Mouse (Mus musculus): Measurements from ENCODE around the gene Prl2c1. TPM values are rescaled to one million over a fixed set of nuclear protein-coding genes. Genes with fewer than 3 reads are reported as not detected.
"Not testable (repeated sequence)": the region's sequence is repeated elsewhere in the genome, so short reads cannot be mapped to it uniquely, and the experiment has no call there.

Gene Prl2c1
- not detected in 2 replicates for polyA plus RNA-seq (2015; fragmentation: Nextera tagmentation; extraction: Ambion mirVana)

GRCm38 (mm10) chr13:27849042-27849441, at the start of gene Prl2c1:
Gene Prl2c1 (plus strand): TSS chr13:27849342.
- ATAC-seq (ENCODE audit: insufficient read depth, low FRiP score, low read depth) = no peak
- Histone ChIP-seq H3K9ac (no peak within 1 kb of the TSS), H3K9me3 (no peaks in the 10 kb centered on the region), H3K36me3 (no peaks in the 10 kb centered on the region), H3K4me1 (no peaks in the 10 kb centered on the region), H3K27ac (no peak within 1 kb of the TSS), H3K27me3 (replicated peaks) (no peaks in the 10 kb centered on the region), H3K4me3 (replicated peaks) (no peak within 1 kb of the TSS), H3K4me2 (no peak within 1 kb of the TSS)
- 89% methylated on average over 3 of the region's 3 CpGs for WGBS

GRCm38 (mm10) chr13:27801354-27801753, 47.8 kb upstream of the Prl2c1 start, which contains the start of gene Prl2a1:
Gene Prl2a1 (plus strand): TSS chr13:27801654.
- Histone ChIP-seq H3K4me1 (no peaks in the 10 kb centered on the region), H3K36me3 (no peaks in the 10 kb centered on the region), H3K27ac (no peak within 1 kb of the TSS), H3K27me3 (replicated peaks) (no peaks in the 10 kb centered on the region), H3K9ac (no peak within 1 kb of the TSS), H3K4me2 (no peak within 1 kb of the TSS), H3K9me3 (no peaks in the 10 kb centered on the region), H3K4me3 (replicated peaks) (no peak within 1 kb of the TSS)
- 89% methylated on average over 1 of the region's 1 CpGs for WGBS
- no peak for ATAC-seq (ENCODE audit: insufficient read depth, low FRiP score, low read depth)

GRCm38 (mm10) chr13:27802765-27803164, 46.4 kb upstream of the Prl2c1 start:
- Histone ChIP-seq H3K4me1 (no peaks in the 10 kb centered on the region), H3K9me3 (no peaks in the 10 kb centered on the region), H3K4me3 (replicated peaks) (no peak overlapping the region), H3K27me3 (replicated peaks) (no peaks in the 10 kb centered on the region), H3K4me2 (no peak overlapping the region), H3K27ac (no peak overlapping the region), H3K9ac (no peak overlapping the region), H3K36me3 (no peaks in the 10 kb centered on the region)
- ATAC-seq (ENCODE audit: insufficient read depth, low FRiP score, low read depth) = no peak
- whole genome bisulfite sequencing = 72% methylated on average over 1 of the region's 1 CpGs

GRCm38 (mm10) chr13:27904236-27904635, 55.1 kb downstream of the Prl2c1 start:
- not testable (repeated sequence) for H3K4me1 ChIP-seq; H3K27me3 ChIP-seq (replicated peaks); H3K9me3 ChIP-seq; H3K4me3 ChIP-seq (replicated peaks); H3K4me2 ChIP-seq; H3K9ac ChIP-seq; ATAC-seq (ENCODE audit: insufficient read depth, low FRiP score, low read depth); H3K27ac ChIP-seq; H3K36me3 ChIP-seq
- WGBS = 91% methylated on average over 2 of the region's 2 CpGs

Other genes with a start within 250 kb of the Prl2c1 start
- gene Prl7b1, start 238.8 kb upstream of the Prl2c1 start, polyA plus RNA-seq (2015; fragmentation: Nextera tagmentation; extraction: Ambion mirVana) = not detected in 2 replicates
- gene Prl7a1, start 206.8 kb upstream of the Prl2c1 start, polyA plus RNA-seq (2015; fragmentation: Nextera tagmentation; extraction: Ambion mirVana) = not detected in 2 replicates
- not detected in 2 replicates for gene Prl7a2, start 181.3 kb upstream of the Prl2c1 start, polyA plus RNA-seq (2015; fragmentation: Nextera tagmentation; extraction: Ambion mirVana)
- not detected in 2 replicates for gene Prl7d1, start 132.6 kb upstream of the Prl2c1 start, polyA plus RNA-seq (2015; fragmentation: Nextera tagmentation; extraction: Ambion mirVana)
- gene Prl7c1, start 68.5 kb upstream of the Prl2c1 start, polyA plus RNA-seq (2015; fragmentation: Nextera tagmentation; extraction: Ambion mirVana) = not detected in 2 replicates
- gene Prl2a1, start 47.7 kb upstream of the Prl2c1 start, polyA plus RNA-seq (2015; fragmentation: Nextera tagmentation; extraction: Ambion mirVana) = not detected in 2 replicates
- gene Prl4a1, start 166.9 kb downstream of the Prl2c1 start, polyA plus RNA-seq (2015; fragmentation: Nextera tagmentation; extraction: Ambion mirVana) = not detected in 2 replicates